Mouse (Mus musculus): ENCODE results near the gene Fahd1. TPM values are rescaled to one million over a fixed set of nuclear protein-coding genes. Genes with fewer than 3 reads are reported as not detected.
A peak's percentile ranks its signal among the peaks of the same experiment; 100 is the strongest.

Gene Fahd1
- polyA plus RNA-seq, 1 experiment = 11.2 TPM

DNA sequence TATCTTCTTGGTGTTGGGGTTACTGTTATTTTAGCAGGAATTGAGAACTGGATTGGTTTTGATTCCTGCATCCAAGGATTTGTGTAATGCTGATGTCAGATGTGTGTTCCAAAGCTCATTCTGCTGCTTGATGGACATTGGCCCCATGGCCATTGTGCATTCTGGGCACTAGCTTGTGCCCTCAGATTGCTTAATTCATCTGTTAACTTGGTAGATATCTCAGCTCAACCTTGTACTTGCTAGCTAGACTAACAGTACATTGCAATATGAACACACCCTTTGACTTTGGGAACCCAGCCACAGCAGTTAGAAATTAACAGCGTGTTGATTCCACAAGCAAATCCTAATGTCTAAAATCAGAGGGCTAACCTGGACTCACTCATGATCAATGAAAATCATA is 2.8 kb downstream of the Fahd1 start:
- Histone ChIP-seq H3K36me3 (ENCODE audit: control insufficient read depth, insufficient read depth, low read length, poor library complexity, severe bottlenecking) (no peaks in the 10 kb centered on the region), H3K4me3 (ENCODE audit: low read depth, low read length) (no peak overlapping the region)
- TF ChIP-seq EP300 (IDR thresholded peaks at IDR 0.05; ENCODE audit: insufficient read depth, low read depth, low read length) (no peak), CTCF (IDR thresholded peaks at IDR 0.05; ENCODE audit: low read depth, low read length) (no peak), POLR2A (IDR thresholded peaks at IDR 0.05; ENCODE audit: insufficient read depth, low read length) (no peak)

DNA sequence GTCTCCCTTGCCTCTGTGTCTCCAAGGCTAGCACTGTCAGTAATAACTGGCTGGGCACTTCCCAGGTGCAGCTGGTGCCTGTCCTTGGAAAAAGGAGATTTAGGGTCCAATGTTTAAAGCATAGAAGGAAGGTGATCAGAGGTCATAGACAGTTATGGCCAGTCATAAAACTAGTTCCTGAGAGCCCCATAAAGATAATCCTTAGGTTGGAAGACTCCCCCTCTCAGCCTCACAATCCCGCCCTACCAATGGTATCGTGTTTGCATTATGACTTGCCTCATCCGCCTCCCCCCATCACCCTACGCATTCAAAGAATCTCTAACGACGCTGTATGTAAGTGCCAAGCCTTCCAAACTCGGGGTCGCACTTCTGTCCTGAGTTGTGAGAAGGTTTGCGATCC is 5.6 kb downstream of the Fahd1 start:
- TF ChIP-seq CTCF (IDR thresholded peaks at IDR 0.05; ENCODE audit: low read depth, low read length) (no peak), EP300 (IDR thresholded peaks at IDR 0.05; ENCODE audit: insufficient read depth, low read depth, low read length) (no peak), POLR2A (IDR thresholded peaks at IDR 0.05; ENCODE audit: insufficient read depth, low read length) (no peak)
- Histone ChIP-seq H3K36me3 (ENCODE audit: control insufficient read depth, insufficient read depth, low read length, poor library complexity, severe bottlenecking) (no peaks in the 10 kb centered on the region), H3K4me3 (ENCODE audit: low read depth, low read length) (no peak overlapping the region), H3K9me3 (replicated peaks; ENCODE audit: control insufficient read depth, insufficient read depth, low read length, poor library complexity, severe bottlenecking) (no peaks in the 10 kb centered on the region), H3K4me1 (ENCODE audit: control insufficient read depth, insufficient read depth, low read length) (peaks cover 2% of the 10 kb centered on the region), H3K9ac (ENCODE audit: low read depth, poor library complexity, severe bottlenecking) (no peak overlapping the region), H3K27ac (ENCODE audit: insufficient read depth, low read length) (no peak overlapping the region), H3K27me3 (ENCODE audit: control insufficient read depth, insufficient read depth, low read length, poor library complexity, severe bottlenecking) (no peaks in the 10 kb centered on the region)

More for the DNA sequence above, 2.8 kb downstream of the Fahd1 start:
- no peaks in the 10 kb centered on the region for H3K27me3 ChIP-seq (ENCODE audit: control insufficient read depth, insufficient read depth, low read length, poor library complexity, severe bottlenecking)
- peaks cover 2% of the 10 kb centered on the region for H3K4me1 ChIP-seq (ENCODE audit: control insufficient read depth, insufficient read depth, low read length)
- no peaks in the 10 kb centered on the region for H3K9me3 ChIP-seq (replicated peaks; ENCODE audit: control insufficient read depth, insufficient read depth, low read length, poor library complexity, severe bottlenecking)
- H3K27ac ChIP-seq (ENCODE audit: insufficient read depth, low read length) = no peak overlapping the region
- H3K9ac ChIP-seq (ENCODE audit: low read depth, poor library complexity, severe bottlenecking) = no peak overlapping the region

DNA sequence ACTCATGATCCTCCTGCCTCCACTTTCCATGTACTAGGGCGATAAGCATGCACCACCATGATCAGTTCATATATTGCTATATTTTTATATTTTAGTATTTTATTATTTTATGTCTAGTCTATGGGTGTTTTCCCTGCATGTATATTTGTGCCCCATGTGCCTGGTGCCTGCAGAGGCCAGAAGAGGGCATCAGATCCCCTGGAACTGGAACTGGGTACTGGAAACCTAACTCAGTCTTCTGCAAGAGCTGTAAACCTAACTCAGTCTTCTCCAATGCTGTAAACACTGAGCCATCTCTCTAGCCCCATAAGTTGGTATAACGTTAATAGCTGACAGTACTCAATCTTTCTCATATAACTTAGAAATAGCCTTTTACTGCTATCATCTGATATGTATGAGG is 7.5 kb downstream of the Fahd1 start:
- Histone ChIP-seq H3K36me3 (ENCODE audit: control insufficient read depth, insufficient read depth, low read length, poor library complexity, severe bottlenecking) (no peaks in the 10 kb centered on the region), H3K27me3 (ENCODE audit: control insufficient read depth, insufficient read depth, low read length, poor library complexity, severe bottlenecking) (no peaks in the 10 kb centered on the region), H3K27ac (ENCODE audit: insufficient read depth, low read length) (no peak overlapping the region), H3K9ac (ENCODE audit: low read depth, poor library complexity, severe bottlenecking) (no peak overlapping the region), H3K9me3 (replicated peaks; ENCODE audit: control insufficient read depth, insufficient read depth, low read length, poor library complexity, severe bottlenecking) (no peaks in the 10 kb centered on the region), H3K4me1 (ENCODE audit: control insufficient read depth, insufficient read depth, low read length) (no peaks in the 10 kb centered on the region), H3K4me3 (ENCODE audit: low read depth, low read length) (no peak overlapping the region)
- TF ChIP-seq CTCF (IDR thresholded peaks at IDR 0.05; ENCODE audit: low read depth, low read length) (peak; percentile 39), EP300 (IDR thresholded peaks at IDR 0.05; ENCODE audit: insufficient read depth, low read depth, low read length) (no peak), POLR2A (IDR thresholded peaks at IDR 0.05; ENCODE audit: insufficient read depth, low read length) (no peak)

- no peaks in the 10 kb centered on the region for H3K36me3 ChIP-seq (ENCODE audit: control insufficient read depth, insufficient read depth, low read length, poor library complexity, severe bottlenecking)
- no peak overlapping the region for H3K9ac ChIP-seq (ENCODE audit: low read depth, poor library complexity, severe bottlenecking)
- H3K4me3 ChIP-seq (ENCODE audit: low read depth, low read length) = no peak overlapping the region
- H3K4me1 ChIP-seq (ENCODE audit: control insufficient read depth, insufficient read depth, low read length) = no peaks in the 10 kb centered on the region
- H3K27me3 ChIP-seq (ENCODE audit: control insufficient read depth, insufficient read depth, low read length, poor library complexity, severe bottlenecking) = no peaks in the 10 kb centered on the region
- H3K27ac ChIP-seq (ENCODE audit: insufficient read depth, low read length) = no peak overlapping the region
- H3K9me3 ChIP-seq (replicated peaks; ENCODE audit: control insufficient read depth, insufficient read depth, low read length, poor library complexity, severe bottlenecking) = no peaks in the 10 kb centered on the region
- no peak for TF ChIP-seq POLR2A (IDR thresholded peaks at IDR 0.05; ENCODE audit: insufficient read depth, low read length)
- peak; percentile 73 for TF ChIP-seq CTCF (IDR thresholded peaks at IDR 0.05; ENCODE audit: low read depth, low read length)
- TF ChIP-seq EP300 (IDR thresholded peaks at IDR 0.05; ENCODE audit: insufficient read depth, low read depth, low read length) = no peak
Measured at GRCm38 (mm10) chr17:24841133-24841532, 9.0 kb downstream of the Fahd1 start.

DNA sequence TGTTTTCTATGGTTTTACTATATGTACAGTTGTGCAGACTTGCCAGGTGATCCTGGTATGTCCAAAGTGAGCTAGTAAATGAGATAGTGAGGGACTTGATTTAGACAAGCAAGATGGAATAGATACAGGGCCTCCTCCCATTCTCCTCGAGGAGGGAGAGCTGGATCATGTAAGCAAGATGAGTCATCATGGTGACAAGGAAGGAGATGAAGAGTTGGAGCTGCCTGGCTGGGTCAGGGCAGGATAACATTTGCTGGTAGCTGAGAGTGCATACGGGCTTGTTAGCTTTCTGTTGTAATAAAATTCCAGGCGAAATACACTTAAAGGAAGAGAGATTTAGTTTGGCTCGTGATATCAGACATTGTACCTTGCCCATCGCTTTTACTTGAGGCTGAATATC is 9.8 kb downstream of the Fahd1 start:
- no peaks in the 10 kb centered on the region for H3K36me3 ChIP-seq (ENCODE audit: control insufficient read depth, insufficient read depth, low read length, poor library complexity, severe bottlenecking)
- no peaks in the 10 kb centered on the region for H3K9me3 ChIP-seq (replicated peaks; ENCODE audit: control insufficient read depth, insufficient read depth, low read length, poor library complexity, severe bottlenecking)
- H3K9ac ChIP-seq (ENCODE audit: low read depth, poor library complexity, severe bottlenecking) = no peak overlapping the region
- no peak overlapping the region for H3K4me3 ChIP-seq (ENCODE audit: low read depth, low read length)
- no peaks in the 10 kb centered on the region for H3K4me1 ChIP-seq (ENCODE audit: control insufficient read depth, insufficient read depth, low read length)
- H3K27ac ChIP-seq (ENCODE audit: insufficient read depth, low read length) = no peak overlapping the region
- TF ChIP-seq CTCF (IDR thresholded peaks at IDR 0.05; ENCODE audit: low read depth, low read length) (no peak), EP300 (IDR thresholded peaks at IDR 0.05; ENCODE audit: insufficient read depth, low read depth, low read length) (no peak), POLR2A (IDR thresholded peaks at IDR 0.05; ENCODE audit: insufficient read depth, low read length) (no peak)
- no peaks in the 10 kb centered on the region for H3K27me3 ChIP-seq (ENCODE audit: control insufficient read depth, insufficient read depth, low read length, poor library complexity, severe bottlenecking)

DNA sequence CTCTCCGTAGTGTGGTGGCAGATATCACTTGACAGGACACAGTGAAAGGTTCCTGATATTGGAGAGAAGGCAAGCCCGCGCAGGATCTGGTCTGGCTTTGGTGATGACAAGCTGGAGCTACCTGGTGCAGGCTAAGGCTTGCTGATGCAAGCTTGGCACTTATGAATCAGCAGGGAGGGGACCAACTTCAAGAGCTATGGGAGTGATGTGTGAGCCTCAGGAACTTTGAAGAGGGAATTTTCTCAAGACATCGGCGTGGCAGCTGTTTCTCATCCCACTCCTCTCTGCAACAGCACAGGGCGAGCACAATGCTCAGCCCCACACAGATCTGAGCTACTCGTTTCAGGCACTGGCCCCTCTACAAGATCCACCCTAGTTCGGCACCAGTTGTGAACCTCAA is 10.3 kb downstream of the Fahd1 start, which contains the start of gene Hagh:
Gene Hagh, plus strand, starts transcription at position 302 of the 400 bp plus-strand sequence.
- no peaks in the 10 kb centered on the region for H3K36me3 ChIP-seq (ENCODE audit: control insufficient read depth, insufficient read depth, low read length, poor library complexity, severe bottlenecking)
- H3K9ac ChIP-seq (ENCODE audit: low read depth, poor library complexity, severe bottlenecking) = no peak within 1 kb of the TSS
- no peak within 1 kb of the TSS for H3K27ac ChIP-seq (ENCODE audit: insufficient read depth, low read length)
- no peak within 1 kb of the TSS for H3K4me3 ChIP-seq (ENCODE audit: low read depth, low read length)
- TF ChIP-seq CTCF (IDR thresholded peaks at IDR 0.05; ENCODE audit: low read depth, low read length) = no peak
- no peak for TF ChIP-seq POLR2A (IDR thresholded peaks at IDR 0.05; ENCODE audit: insufficient read depth, low read length)
- TF ChIP-seq EP300 (IDR thresholded peaks at IDR 0.05; ENCODE audit: insufficient read depth, low read depth, low read length) = no peak
- no peaks in the 10 kb centered on the region for H3K27me3 ChIP-seq (ENCODE audit: control insufficient read depth, insufficient read depth, low read length, poor library complexity, severe bottlenecking)
- no peaks in the 10 kb centered on the region for H3K4me1 ChIP-seq (ENCODE audit: control insufficient read depth, insufficient read depth, low read length)
- H3K9me3 ChIP-seq (replicated peaks; ENCODE audit: control insufficient read depth, insufficient read depth, low read length, poor library complexity, severe bottlenecking) = no peaks in the 10 kb centered on the region

Measured in ES-Bruce4 (cell line).